Comparison of ENCODE assay signal across 8 mouse cellular contexts in the genomic region with DNA sequence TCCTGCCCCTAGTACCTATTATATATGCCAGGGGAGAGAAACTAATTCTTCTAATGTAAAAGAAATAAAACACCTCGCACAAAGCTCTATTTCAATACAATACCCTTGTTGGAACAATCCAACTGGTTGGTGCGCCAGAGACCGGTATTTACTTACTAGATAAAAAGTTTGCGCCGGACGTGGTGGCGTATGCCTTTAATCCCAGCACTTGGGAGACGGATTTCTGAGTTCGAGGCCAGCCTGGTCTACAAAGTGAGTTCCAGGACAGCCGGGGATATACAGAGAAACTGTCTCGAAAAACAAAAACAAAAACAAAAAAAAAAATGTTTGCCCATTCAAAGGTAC. TPM values are rescaled to one million over a fixed set of nuclear protein-coding genes. Genes with fewer than 3 reads are reported as not detected.
A peak's percentile ranks its signal among the peaks of the same experiment; 100 is the strongest.
DNase-seq lines count a peak whose midpoint lies in the region; ATAC-seq and TF ChIP-seq lines count a peak whose summit lies in the region.

No protein-coding gene starts in this region.

- no peak for TF ChIP-seq CTCF in liver, embryonic 14.5 days (IDR thresholded peaks at IDR 0.05; ENCODE audit: low read depth)

- no peak for ATAC-seq in forebrain, embryonic 14.5 days
- ATAC-seq in liver, embryonic 14.5 days (ENCODE audit: insufficient read depth) = no peak

- H3K36me3 ChIP-seq in forebrain, embryonic 14.5 days (ENCODE audit: control insufficient read depth, insufficient read depth, low read length) = no peaks in the 10 kb centered on the region
- peaks cover 20% of the 10 kb centered on the region for H3K36me3 ChIP-seq in liver, embryonic 14.5 days (replicated peaks; ENCODE audit: control insufficient read depth, insufficient read depth, low read depth)

- intact Hi-C loops in left cerebral cortex, postnatal 14 days (cut with DNase I) = no loop called here

- no peaks in the 10 kb centered on the region for H3K27me3 ChIP-seq in forebrain, embryonic 14.5 days (replicated peaks; ENCODE audit: control insufficient read depth, insufficient read depth, low read length)
- no peaks in the 10 kb centered on the region for H3K27me3 ChIP-seq in liver, embryonic 14.5 days (ENCODE audit: control insufficient read depth, insufficient read depth, low read length)

- TF ChIP-seq EP300 in liver, embryonic 14.5 days (IDR thresholded peaks at IDR 0.05; ENCODE audit: low read depth) = no peak

- peaks cover 22% of the 10 kb centered on the region for H3K4me1 ChIP-seq in forebrain, embryonic 14.5 days (ENCODE audit: control insufficient read depth, insufficient read depth, low read length)
- H3K4me1 ChIP-seq in liver, embryonic 14.5 days (replicated peaks; ENCODE audit: control insufficient read depth in 2 of 2, insufficient read depth in 2 of 2, low read length in 1 of 2) = peaks cover 32 to 37% of the 10 kb centered on the region in 2 experiments

- H3K9ac ChIP-seq in forebrain, embryonic 14.5 days (ENCODE audit: low read length) = peak overlapping the region; percentile 96
- peak overlapping the region; percentile 99 for H3K9ac ChIP-seq in liver, embryonic 14.5 days (replicated peaks)

- peak overlapping the region; percentile 90 for H3K4me3 ChIP-seq in forebrain, embryonic 14.5 days (ENCODE audit: low read depth, low read length)
- H3K4me3 ChIP-seq in liver, embryonic 14.5 days (ENCODE audit: insufficient read depth in 1 of 2, low read depth in 2 of 2, low read length in 2 of 2) = peak overlapping the region; percentile 72 to 82

- WGBS in forebrain, embryonic 14.5 days = 0% methylated on average over 11 of the region's 11 CpGs
- under 1% methylated on average over 11 of the region's 11 CpGs for WGBS in liver, embryonic 14.5 days (ENCODE audit: insufficient replicate concordance)

- no peak overlapping the region for H3K27ac ChIP-seq in forebrain, embryonic 14.5 days (ENCODE audit: low read depth, low read length)
- peak overlapping the region; percentile 87 for H3K27ac ChIP-seq in liver, embryonic 14.5 days

- peak; percentile 83 for DNase-seq in heart, adult 11 months
- no peak for DNase-seq in heart, adult 18-20 months
- peak; percentile 44 to 52 for DNase-seq in B cell, adult 2 months
- no peak for DNase-seq in forebrain, embryonic 14.5 days (ENCODE audit: low spot score)
- no peak for DNase-seq in liver, embryonic 14.5 days (ENCODE audit: low read depth in 3 of 3, low spot score in 3 of 3)
- DNase-seq in left cerebral cortex, postnatal 14 days (ENCODE audit: low spot score in 2 of 2) = no peak
- no peak for DNase-seq in layer of hippocampus, adult 18-20 months (ENCODE audit: low spot score in 2 of 2)
- DNase-seq in Muller cell, postnatal 12 days (ENCODE audit: inconsistent ontology term) = no peak

- peak overlapping the region; percentile 77 for H3K4me2 ChIP-seq in forebrain, embryonic 14.5 days (ENCODE audit: low read length)
- peak overlapping the region; percentile 73 for H3K4me2 ChIP-seq in liver, embryonic 14.5 days (ENCODE audit: low read depth)

- no peaks in the 10 kb centered on the region for H3K9me3 ChIP-seq in forebrain, embryonic 14.5 days (replicated peaks; ENCODE audit: control insufficient read depth, low read length)
- H3K9me3 ChIP-seq in liver, embryonic 14.5 days (ENCODE audit: control insufficient read depth, low read length) = no peaks in the 10 kb centered on the region

RNA-seq across cellular contexts. Expression of a gene that starts 1.2 kb away (rescaled TPM):
- total RNA-seq in heart, adult 18-20 months (2021) = 10 to 100 TPM; 16.2 to 17.9 TPM
- polyA plus RNA-seq in forebrain, embryonic 14.5 days (2014; fragmentation: Nextera tagmentation; extraction: Ambion mirVana) = 10.5 and 12.5 TPM in 2 replicates
- polyA plus RNA-seq in liver, embryonic 14.5 days (2012; rRNA removed) = 4.2 and 5.9 TPM in 2 replicates
- polyA plus RNA-seq in liver, embryonic 14.5 days (2014; fragmentation: Nextera tagmentation; extraction: Ambion mirVana) = 9.2 TPM in 2 replicates
- 1 to 10 TPM; 3.2 to 3.4 TPM for total RNA-seq in left cerebral cortex, postnatal 14 days (2021)
- 1 to 10 TPM; 6.2 to 6.7 TPM for total RNA-seq in layer of hippocampus, adult 18-20 months (2021)

RNA-seq across cellular contexts. Expression of a gene that starts 1.4 kb away (rescaled TPM):
- 10 to 100 TPM; 59.7 to 65.9 TPM for total RNA-seq in heart, adult 18-20 months (2021)
- polyA plus RNA-seq in forebrain, embryonic 14.5 days (2014; fragmentation: Nextera tagmentation; extraction: Ambion mirVana) = 61.7 and 64.5 TPM in 2 replicates
- 42.5 and 67.0 TPM in 2 replicates for polyA plus RNA-seq in liver, embryonic 14.5 days (2012; rRNA removed)
- polyA plus RNA-seq in liver, embryonic 14.5 days (2014; fragmentation: Nextera tagmentation; extraction: Ambion mirVana) = 66.3 and 70.6 TPM in 2 replicates
- 10 to 100 TPM; 64.4 to 67.4 TPM for total RNA-seq in left cerebral cortex, postnatal 14 days (2021)
- total RNA-seq in layer of hippocampus, adult 18-20 months (2021) = 10 to 100 TPM; 67.4 to 73.2 TPM

Comparison
In these comparisons a context has a peak if more than half of its experiments do, and no peak if none do; other contexts are left out.
1. DNase-seq: peak in heart, adult 11 months (single experiment) and B cell, adult 2 months (2 of 2); none in heart, adult 18-20 months (0 of 2), forebrain, embryonic 14.5 days (single experiment), liver, embryonic 14.5 days (0 of 3), left cerebral cortex, postnatal 14 days (0 of 2), layer of hippocampus, adult 18-20 months (0 of 2) and Muller cell, postnatal 12 days (single experiment).